Mouse (Mus musculus): ENCODE results near the gene Vmn2r95.
"Not testable (repeated sequence)": the region's sequence is repeated elsewhere in the genome, so short reads cannot be mapped to it uniquely, and the experiment has no call there.

The Vmn2r95 gene

DNA sequence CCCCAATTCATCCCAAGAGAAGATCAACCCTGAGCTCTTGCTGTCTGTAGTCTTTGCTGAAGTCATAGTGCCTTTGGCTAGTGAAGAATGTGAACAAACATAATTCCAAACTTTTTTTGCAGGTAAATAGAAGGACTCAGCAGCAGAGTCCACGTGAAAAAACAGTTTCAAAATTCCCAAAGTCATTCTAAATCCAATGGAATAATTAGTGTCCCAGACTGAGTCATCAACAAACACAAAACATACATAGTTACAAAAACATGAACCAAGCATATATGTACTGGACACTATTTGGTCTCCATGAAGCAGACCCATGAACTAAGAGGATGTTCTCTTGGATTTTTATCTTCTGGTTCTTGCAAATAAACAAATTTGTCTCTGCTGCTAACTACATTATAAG lies at the start of gene Vmn2r95:
TSS of gene Vmn2r95 (plus strand) at position 301 of the 400 bp plus-strand sequence.
- DNase-seq: no peak

DNA sequence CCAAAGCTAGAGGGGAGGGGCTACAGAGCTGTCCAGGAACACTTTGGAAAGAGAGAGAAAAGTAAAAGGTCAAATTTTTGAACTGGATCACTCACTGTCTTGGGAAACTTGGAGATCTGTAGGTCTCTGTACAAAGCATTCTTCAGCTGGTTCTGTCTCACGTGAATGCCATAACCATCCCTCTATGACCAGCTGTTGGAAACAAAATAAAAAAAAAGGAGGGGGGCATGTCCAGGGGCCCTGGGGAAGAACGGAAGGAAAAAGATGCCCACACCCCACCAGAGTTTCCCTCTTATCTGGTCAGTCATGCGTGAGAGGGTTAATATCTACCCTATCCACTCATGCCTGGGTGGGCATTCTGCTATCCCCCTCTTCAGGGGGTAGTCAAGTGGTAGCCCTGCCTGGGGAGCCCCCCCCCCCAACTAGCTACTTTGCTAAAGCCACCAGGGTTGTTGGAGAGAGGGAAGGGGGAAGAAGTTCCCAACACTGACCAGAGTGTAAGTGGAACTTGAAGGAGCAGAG lies 31.8 kb downstream of the Vmn2r95 start:
- DNase-seq: no peak

DNA sequence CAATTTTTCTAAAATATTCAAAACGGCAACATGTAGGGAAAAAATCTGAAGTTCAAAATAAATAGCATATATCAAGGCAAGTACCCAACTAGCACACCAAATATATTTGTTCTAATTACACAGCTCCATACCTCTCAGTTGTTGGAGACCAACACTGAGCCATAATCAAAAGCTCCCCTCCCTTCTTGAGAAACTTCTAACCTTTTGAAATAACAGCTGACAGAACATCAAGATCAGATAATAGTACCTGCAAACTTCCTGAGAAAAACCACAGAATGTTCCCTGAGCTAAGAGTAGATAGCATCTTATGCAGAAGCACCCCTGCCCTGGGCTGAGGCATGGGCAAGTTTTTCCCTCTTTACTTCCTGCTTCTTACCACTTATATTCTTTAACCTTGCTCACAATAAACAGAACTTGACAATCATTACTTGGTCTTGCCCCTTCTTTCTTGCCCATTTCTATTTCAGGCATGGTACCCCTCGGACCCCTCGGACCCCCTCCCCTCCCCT lies 34.3 kb downstream of the Vmn2r95 start:
- DNase-seq: not testable (repeated sequence)

DNA sequence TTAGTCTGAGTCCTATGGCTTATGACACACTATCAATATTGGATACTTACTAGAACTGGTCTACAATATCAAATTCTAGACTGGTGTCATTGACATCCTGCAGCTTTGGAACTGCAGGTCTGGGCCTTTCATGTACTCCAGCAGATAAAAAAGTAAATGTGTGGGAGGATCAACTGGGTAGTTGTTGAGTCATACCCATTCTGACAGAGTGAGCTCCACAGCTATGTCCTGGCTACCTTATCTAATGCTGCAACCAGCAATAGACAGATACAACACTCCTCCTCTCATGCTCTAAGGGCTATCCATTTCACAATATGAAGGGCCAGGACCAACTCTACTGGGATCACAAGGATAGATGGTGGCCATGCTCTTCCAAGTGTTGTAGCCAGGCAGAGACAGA lies 38.8 kb downstream of the Vmn2r95 start:
- no peak for DNase-seq

DNA sequence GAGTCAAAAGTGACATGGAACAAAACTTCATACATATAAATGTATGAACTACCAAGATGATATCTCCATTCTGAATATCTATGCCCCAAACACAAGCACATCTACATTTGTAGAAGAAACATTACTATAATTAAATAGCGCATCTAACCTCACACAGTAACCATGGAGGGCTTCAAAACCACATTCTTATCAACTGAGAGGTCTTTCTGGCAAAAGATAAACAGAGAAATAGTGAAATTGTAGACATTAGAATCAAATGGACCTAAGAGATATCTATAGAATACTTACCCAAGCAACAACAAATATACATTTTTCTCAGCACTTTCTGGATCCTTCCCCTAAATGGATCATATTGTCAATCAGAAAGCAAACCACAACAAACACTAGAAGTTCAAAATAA lies 56.0 kb downstream of the Vmn2r95 start:
- DNase-seq: no peak

Data from kidney, adult 9 months (tissue).